Mouse (Mus musculus) splenic B cell, adult 2 months (primary cell): ENCODE results near the gene Erf.

Experiments used
- DNase-seq: peaks from one replicate; pipeline ENCODE4 v3.0.0-alpha.2; 2011; ENCODE audit warnings: low read depth, low spot score
- H3K27me3 ChIP-seq: 2 replicates; pipeline ENCODE4 v1.6.1; 2012; ENCODE audit warnings: mild to moderate bottlenecking, low read length, moderate library complexity, mixed read lengths; ENCODE audit not compliant: control insufficient read depth, poor library complexity, insufficient read depth, severe bottlenecking
- H3K36me3 ChIP-seq: 2 replicates; pipeline ENCODE4 v1.6.1; 2012; ENCODE audit warnings: mild to moderate bottlenecking, low read length, moderate library complexity, mixed read lengths; ENCODE audit not compliant: control insufficient read depth, poor library complexity, insufficient read depth, severe bottlenecking

The Erf gene

GRCm38 (mm10) chr7:25221102-25221883 is 29.3 kb downstream of the Erf start, which contains the start of gene Zfp526:
Zfp526 (plus strand) TSS chr7:25221425.
- no peaks in the 10 kb centered on the region for H3K27me3 ChIP-seq
- H3K36me3 ChIP-seq: peaks cover 4% of the 10 kb centered on the region
- peak; percentile 96 for DNase-seq

- H3K36me3 ChIP-seq: peaks cover 3% of the 10 kb centered on the region
These were observed 30.0 kb downstream of the Erf start, which contains the start of gene Dedd2 for GRCm38 (mm10) chr7:25220457-25221101. Dedd2 (minus strand) TSS chr7:25220615.

GRCm38 (mm10) chr7:25219756-25220456 is 30.7 kb downstream of the Erf start:
- peak; percentile 99 for DNase-seq
- Histone ChIP-seq H3K27me3 (no peaks in the 10 kb centered on the region), H3K36me3 (peaks cover 6% of the 10 kb centered on the region; the same call in 1 of the 2 replicates)

More at GRCm38 (mm10) chr7:25220457-25221101, 30.0 kb downstream of the Erf start, which contains the start of gene Dedd2:
- peak; percentile 59 for DNase-seq
- no peaks in the 10 kb centered on the region for H3K27me3 ChIP-seq

GRCm38 (mm10) chr7:25219416-25219750 is 31.2 kb downstream of the Erf start:
- Histone ChIP-seq H3K27me3 (no peaks in the 10 kb centered on the region), H3K36me3 (peaks cover 6% of the 10 kb centered on the region; the same call in 1 of the 2 replicates)
- no peak for DNase-seq

- Histone ChIP-seq H3K36me3 (peaks cover 6% of the 10 kb centered on the region; the same call in 1 of the 2 replicates), H3K27me3 (no peaks in the 10 kb centered on the region)
- DNase-seq: peak; percentile 66
These were observed 31.7 kb downstream of the Erf start for GRCm38 (mm10) chr7:25218705-25219415.

- Histone ChIP-seq H3K27me3 (no peaks in the 10 kb centered on the region), H3K36me3 (peaks cover 6% of the 10 kb centered on the region; the same call in 1 of the 2 replicates)
- peak; percentile 72 for DNase-seq
These were observed 32.7 kb downstream of the Erf start for GRCm38 (mm10) chr7:25217653-25218395.

GRCm38 (mm10) chr7:25214172-25214571 is 36.4 kb downstream of the Erf start:
- H3K27me3 ChIP-seq: no peaks in the 10 kb centered on the region
- no peak for DNase-seq
- H3K36me3 ChIP-seq: peaks cover 6% of the 10 kb centered on the region

- H3K36me3 ChIP-seq: peaks cover 6% of the 10 kb centered on the region
- H3K27me3 ChIP-seq: no peaks in the 10 kb centered on the region
- DNase-seq: no peak
These were observed 37.5 kb downstream of the Erf start for GRCm38 (mm10) chr7:25213099-25213498.

GRCm38 (mm10) chr7:25210482-25210881 is 40.1 kb downstream of the Erf start:
- DNase-seq: no peak
- H3K27me3 ChIP-seq: no peaks in the 10 kb centered on the region
- H3K36me3 ChIP-seq: peaks cover 1% of the 10 kb centered on the region

GRCm38 (mm10) chr7:25209161-25209622 is 41.4 kb downstream of the Erf start:
- peak; percentile 71 for DNase-seq
- Histone ChIP-seq H3K36me3 (no peaks in the 10 kb centered on the region; the same call in none of the 2 replicates), H3K27me3 (no peaks in the 10 kb centered on the region)

- DNase-seq: peak; percentile 43
- H3K36me3 ChIP-seq: peaks cover 9% of the 10 kb centered on the region
- no peaks in the 10 kb centered on the region for H3K27me3 ChIP-seq
These were observed 44.3 kb downstream of the Erf start for GRCm38 (mm10) chr7:25206094-25206830.

- Histone ChIP-seq H3K36me3 (peaks cover 9% of the 10 kb centered on the region), H3K27me3 (no peaks in the 10 kb centered on the region)
- peak; percentile 84 for DNase-seq
These were observed 45.0 kb downstream of the Erf start for GRCm38 (mm10) chr7:25205355-25206093.

GRCm38 (mm10) chr7:25203624-25204023 is 46.9 kb downstream of the Erf start:
- DNase-seq: no peak
- Histone ChIP-seq H3K27me3 (no peaks in the 10 kb centered on the region), H3K36me3 (peaks cover 9% of the 10 kb centered on the region)
